Mouse (Mus musculus) small intestine, adult 2 months (tissue): ENCODE data around the gene Sectm1a.

ENCODE experiments used
- CTCF ChIP-seq: fragments of 200-500 bp; IDR thresholded peaks from 2 replicates; pipeline ENCODE4 v1.5.1; 2012; ENCODE audit warnings: low read depth, mild to moderate bottlenecking, control low read depth, inconsistent platforms, low read length, moderate library complexity, mixed read lengths; ENCODE audit not compliant: insufficient replicate concordance, insufficient read length; ENCODE audit errors: extremely low read depth
- POLR2A ChIP-seq: fragments of 200-500 bp; IDR thresholded peaks from 2 replicates; pipeline ENCODE4 v1.6.1; 2012; ENCODE audit warnings: low read depth, mild to moderate bottlenecking, control low read depth, inconsistent platforms, low read length, moderate library complexity

DNA sequence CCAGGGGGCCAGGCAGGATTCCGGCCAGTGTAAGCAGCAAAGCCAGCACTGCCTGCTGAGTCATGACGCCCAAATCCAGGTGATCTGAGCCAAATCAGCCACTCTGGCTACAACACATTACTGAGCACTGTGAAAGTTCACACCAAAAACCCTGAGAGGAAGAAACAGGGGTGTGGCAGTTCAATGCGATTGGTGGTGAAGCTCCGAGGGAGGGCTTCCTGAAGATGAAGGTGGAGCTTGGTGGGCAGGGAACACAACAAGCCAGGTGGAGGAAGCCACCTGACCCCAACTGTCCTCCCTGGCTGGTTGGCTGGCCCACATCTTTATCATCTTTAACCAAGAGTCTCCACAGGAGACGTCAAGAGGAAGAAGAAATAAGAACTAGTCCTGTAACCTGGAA, 41.7 kb downstream of the Sectm1a start, which contains the start of gene Cd7:
- TF ChIP-seq POLR2A = no peak
- no peak for TF ChIP-seq CTCF
